Mouse (Mus musculus): ENCODE measurements at regions not wholly inside any gene's neighbourhood (a gene's known extent, or its start where the extent isn't known, plus 50 kb on each side); places are given as distances from the start of the nearest gene placed in this dataset.

GRCm38 (mm10) chr1:158119708-158120107, 236.4 kb downstream of the Brinp2 start:
- ATAC-seq (replicated peaks; ENCODE audit: low FRiP score, low TSS enrichment, poor library complexity, severe bottlenecking): no peak

GRCm38 (mm10) chr1:158124902-158125301, 231.2 kb downstream of the Brinp2 start:
- ATAC-seq (replicated peaks; ENCODE audit: low FRiP score, low TSS enrichment, poor library complexity, severe bottlenecking): no peak

DNA sequence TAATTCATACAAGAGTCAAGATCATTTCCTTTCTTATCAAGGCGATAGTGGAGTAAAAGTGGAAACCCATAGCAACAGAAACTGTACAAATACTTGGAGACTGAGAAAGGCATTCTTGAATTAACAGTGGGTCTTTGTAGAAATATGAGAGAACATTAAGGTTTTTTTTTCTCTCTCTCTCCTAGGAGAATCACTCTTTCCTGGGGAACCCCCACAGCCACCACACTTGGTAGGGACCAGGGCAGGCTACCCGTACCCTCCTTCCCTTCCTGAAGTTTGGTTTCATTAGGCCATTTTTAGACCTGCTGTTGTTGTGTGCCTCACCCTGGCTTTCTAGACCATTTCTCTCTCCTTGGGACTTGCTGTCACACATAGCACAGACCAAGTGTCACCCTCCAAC, 229.9 kb downstream of the Brinp2 start:
- no peak for ATAC-seq (replicated peaks; ENCODE audit: low FRiP score, low TSS enrichment, poor library complexity, severe bottlenecking)

- no peak for ATAC-seq (replicated peaks; ENCODE audit: low FRiP score, low TSS enrichment, poor library complexity, severe bottlenecking)
Measured at GRCm38 (mm10) chr1:158129243-158129770, 226.8 kb downstream of the Brinp2 start.

GRCm38 (mm10) chr1:158147525-158147924, 208.6 kb downstream of the Brinp2 start:
- no peak for ATAC-seq (replicated peaks; ENCODE audit: low FRiP score, low TSS enrichment, poor library complexity, severe bottlenecking)

DNA sequence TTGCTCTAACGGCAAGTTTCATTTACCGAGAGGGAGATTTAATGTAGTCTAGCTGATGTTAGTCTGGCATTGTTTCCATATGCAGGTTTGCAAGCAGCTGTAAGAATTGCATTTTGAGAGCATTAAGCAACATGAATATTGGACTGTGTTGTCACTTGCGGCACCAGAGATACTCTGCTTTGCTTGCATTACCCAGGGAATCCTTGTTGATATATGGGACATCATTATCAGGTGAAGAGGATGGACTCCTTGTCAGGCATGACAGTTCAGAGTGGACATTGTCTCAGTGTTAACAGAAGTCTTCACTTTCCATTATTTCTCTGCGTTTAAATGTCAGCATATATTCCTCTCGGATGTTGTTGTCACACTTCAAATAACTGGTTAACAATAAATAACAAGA, 208.1 kb downstream of the Brinp2 start:
- no peak for ATAC-seq (replicated peaks; ENCODE audit: low FRiP score, low TSS enrichment, poor library complexity, severe bottlenecking)

DNA sequence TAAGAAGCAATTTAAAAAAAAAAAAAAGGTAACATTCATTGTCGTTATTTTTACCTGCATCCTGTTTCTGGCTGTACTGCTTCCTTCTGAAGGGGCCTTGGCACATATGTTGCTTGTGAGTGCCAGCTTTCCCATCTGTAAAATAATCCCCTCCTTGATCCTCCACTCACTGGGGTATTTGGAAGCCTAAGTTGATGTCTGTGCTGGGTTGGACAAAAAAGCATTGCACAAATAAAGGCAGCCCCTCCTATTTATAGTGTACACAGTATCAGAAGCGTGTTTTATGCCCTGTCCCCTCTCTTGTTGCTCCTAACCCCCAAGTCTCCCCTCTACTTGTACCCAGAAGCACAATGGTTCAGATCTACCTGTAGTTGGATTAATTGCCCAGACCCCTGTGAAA, 195.0 kb downstream of the Brinp2 start:
- ATAC-seq (replicated peaks; ENCODE audit: low FRiP score, low TSS enrichment, poor library complexity, severe bottlenecking): no peak

- ATAC-seq (replicated peaks; ENCODE audit: low FRiP score, low TSS enrichment, poor library complexity, severe bottlenecking): no peak
Measured at GRCm38 (mm10) chr1:158161533-158161932, 194.6 kb downstream of the Brinp2 start.

DNA sequence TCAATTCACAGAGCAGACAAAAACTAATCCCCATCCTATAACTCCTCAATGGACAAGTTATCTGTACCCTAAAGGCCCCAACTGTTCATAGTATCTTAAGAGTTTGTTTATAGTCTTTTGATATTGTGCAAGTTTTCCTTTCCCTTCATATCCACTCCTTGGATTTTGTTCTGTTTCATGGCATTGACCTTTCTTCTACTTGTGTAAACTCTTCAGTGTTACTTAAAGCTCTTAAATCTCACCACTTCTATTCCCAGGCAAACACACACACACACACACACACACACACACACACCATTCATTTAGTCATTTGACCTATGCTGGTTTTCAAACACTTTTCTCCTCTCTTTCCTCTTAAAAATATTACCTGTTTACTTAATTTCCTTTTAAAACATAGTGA, 192.7 kb downstream of the Brinp2 start:
- no peak for ATAC-seq (replicated peaks; ENCODE audit: low FRiP score, low TSS enrichment, poor library complexity, severe bottlenecking)

DNA sequence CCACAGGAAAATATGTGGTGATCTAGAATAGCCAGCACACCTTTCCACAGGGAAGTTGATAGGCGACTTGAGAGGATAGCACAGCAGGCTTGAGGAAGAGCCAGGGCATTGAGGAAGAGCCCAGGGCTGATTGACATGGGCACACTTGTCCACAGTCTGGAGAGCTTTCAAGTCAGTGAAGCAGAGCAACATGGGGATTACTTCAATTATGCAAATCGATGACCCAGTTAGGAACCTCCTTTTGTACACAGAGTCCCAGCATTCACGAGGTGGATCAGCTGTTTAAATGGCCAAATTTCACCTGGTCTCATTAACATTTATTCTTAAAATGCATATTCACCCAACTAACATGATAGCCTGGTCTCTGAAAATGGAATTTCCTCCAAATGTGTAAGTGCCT, 186.1 kb downstream of the Brinp2 start:
- no peak for ATAC-seq (replicated peaks; ENCODE audit: low FRiP score, low TSS enrichment, poor library complexity, severe bottlenecking)

- ATAC-seq (replicated peaks; ENCODE audit: low FRiP score, low TSS enrichment, poor library complexity, severe bottlenecking): no peak
Measured at GRCm38 (mm10) chr1:158180095-158180494, 176.0 kb downstream of the Brinp2 start.

- ATAC-seq (replicated peaks; ENCODE audit: low FRiP score, low TSS enrichment, poor library complexity, severe bottlenecking): no peak
Measured at GRCm38 (mm10) chr1:158181296-158181695, 174.8 kb downstream of the Brinp2 start.

GRCm38 (mm10) chr1:158187651-158188050, 168.5 kb downstream of the Brinp2 start:
- 0 out of 2 replicates have a peak, but pooled peaks have one; percentile 14 for ATAC-seq (replicated peaks; ENCODE audit: low FRiP score, low TSS enrichment, poor library complexity, severe bottlenecking)

GRCm38 (mm10) chr1:158192841-158193551, 163.1 kb downstream of the Brinp2 start:
- no peak for ATAC-seq (replicated peaks; ENCODE audit: low FRiP score, low TSS enrichment, poor library complexity, severe bottlenecking)

GRCm38 (mm10) chr1:158193968-158194565, 162.1 kb downstream of the Brinp2 start:
- ATAC-seq (replicated peaks; ENCODE audit: low FRiP score, low TSS enrichment, poor library complexity, severe bottlenecking): no peak
